Mouse (Mus musculus): ENCODE results near the gene Prep. TPM values are rescaled to one million over a fixed set of nuclear protein-coding genes. Genes with fewer than 3 reads are reported as not detected.

The Prep gene
- polyA plus RNA-seq, 1 experiment from 2014 or later: 41.1 TPM

DNA sequence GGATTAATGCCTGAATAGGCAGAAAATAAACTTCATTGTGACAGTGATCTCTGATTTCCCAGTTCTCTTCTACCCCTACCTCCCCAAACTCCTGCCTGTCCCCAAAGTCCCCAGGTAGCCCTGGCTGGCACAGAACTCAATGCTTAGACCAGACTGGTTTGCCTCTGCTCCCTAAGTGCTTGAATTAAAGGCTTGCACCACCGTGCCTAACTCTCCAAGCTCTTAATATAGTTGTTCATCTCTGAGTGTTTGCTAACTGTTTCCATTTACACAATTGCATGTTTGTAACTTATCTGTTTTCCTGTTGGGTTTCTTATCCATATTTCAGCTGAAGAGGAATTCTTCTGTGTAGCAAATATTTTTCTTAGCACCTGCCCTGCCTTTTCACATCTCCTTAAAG lies 6.2 kb upstream of the Prep start:
- H3K27me3 ChIP-seq (ENCODE audit: low read depth, poor library complexity, severe bottlenecking): no peaks in the 10 kb centered on the region
- no peak overlapping the region for H3K27ac ChIP-seq
- H3K4me1 ChIP-seq: no peaks in the 10 kb centered on the region
- DNase-seq (ENCODE audit: low spot score): no peak
- no peaks in the 10 kb centered on the region for H3K36me3 ChIP-seq
- 83% methylated on average over 1 of the region's 1 CpGs for WGBS
- no peak overlapping the region for H3K4me3 ChIP-seq
- H3K9me3 ChIP-seq (replicated peaks): no peaks in the 10 kb centered on the region

DNA sequence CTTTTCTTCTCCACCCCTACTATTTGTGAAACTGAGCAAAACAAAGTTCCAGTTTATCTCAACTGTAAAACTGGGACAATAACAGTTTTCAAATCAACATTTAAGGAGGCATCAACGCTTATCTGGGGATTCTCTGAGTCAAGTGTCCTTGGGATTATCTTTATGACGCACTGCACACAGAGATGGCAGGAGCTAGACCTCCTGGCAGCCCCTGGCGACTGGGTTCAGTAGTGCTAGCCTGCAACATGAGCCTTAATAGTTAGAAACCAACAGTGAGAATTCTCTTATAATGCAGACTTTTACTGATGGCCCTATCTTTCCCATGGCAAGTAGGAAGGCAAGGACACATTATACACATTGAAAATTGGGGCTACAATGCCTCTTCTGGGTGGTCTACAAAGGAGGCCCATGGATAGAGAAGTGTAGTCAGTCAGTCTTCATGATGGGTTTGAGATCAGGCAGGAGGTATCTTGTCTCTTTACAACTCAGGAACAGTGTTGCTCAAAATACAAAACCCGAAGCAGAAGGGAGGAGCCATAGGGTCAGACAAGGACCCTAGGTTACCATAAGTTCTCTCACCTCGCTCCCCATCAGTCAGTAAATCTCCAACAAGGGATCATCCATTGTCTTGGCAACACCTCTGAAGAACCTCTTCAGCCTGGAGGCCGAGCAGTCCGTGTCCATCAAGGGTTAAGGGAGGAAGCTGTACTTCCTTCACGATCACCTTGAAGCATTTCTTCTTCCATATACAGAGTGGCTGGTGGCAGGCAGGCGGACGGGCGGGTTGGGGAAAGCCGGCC lies 672 bp upstream of the Prep start:
- Histone ChIP-seq H3K4me3 (peak overlapping the region; percentile 99), H3K9me3 (replicated peaks) (no peaks in the 10 kb centered on the region), H3K27me3 (ENCODE audit: low read depth, poor library complexity, severe bottlenecking) (no peaks in the 10 kb centered on the region), H3K36me3 (peaks cover 3% of the 10 kb centered on the region; the same call in 1 of the 2 replicates), H3K4me1 (peaks cover 37% of the 10 kb centered on the region), H3K27ac (peak overlapping the region; percentile 97)
- no peak for DNase-seq (ENCODE audit: low spot score)
- WGBS: 14% methylated on average over 12 of the region's 12 CpGs

DNA sequence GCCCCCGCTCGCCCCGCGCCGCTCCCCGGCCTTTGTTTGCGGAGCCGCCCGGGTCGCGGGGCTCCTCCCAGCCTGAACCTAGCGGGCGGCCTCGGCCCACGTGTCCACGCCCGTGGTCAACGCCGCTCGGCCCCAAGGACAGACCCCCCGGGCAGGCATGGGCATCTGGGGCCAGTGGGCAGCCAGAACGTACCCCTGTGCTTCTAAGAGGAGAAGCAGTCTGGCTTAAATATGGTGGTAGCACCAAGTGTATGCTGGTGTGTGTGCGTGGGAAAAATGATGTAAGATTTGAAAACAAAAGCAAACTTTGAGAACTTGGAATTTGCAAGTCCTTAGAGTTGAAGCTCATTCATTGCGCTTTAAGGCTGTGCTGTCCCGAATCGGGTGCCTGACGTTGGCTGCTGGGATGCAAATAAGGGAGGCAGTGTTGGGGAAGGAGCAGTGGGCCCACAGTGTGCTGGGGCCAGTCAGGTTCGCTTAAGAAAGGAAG lies 478 bp downstream of the Prep start:
- Histone ChIP-seq H3K36me3 (peaks cover 15% of the 10 kb centered on the region), H3K9me3 (replicated peaks) (no peaks in the 10 kb centered on the region), H3K4me1 (peaks cover 37% of the 10 kb centered on the region), H3K27me3 (ENCODE audit: low read depth, poor library complexity, severe bottlenecking) (no peaks in the 10 kb centered on the region), H3K27ac (peak overlapping the region; percentile 97), H3K4me3 (peak overlapping the region; percentile 99)
- peak; percentile 76 for DNase-seq (ENCODE audit: low spot score)
- 0% methylated on average over 28 of the region's 28 CpGs for WGBS

DNA sequence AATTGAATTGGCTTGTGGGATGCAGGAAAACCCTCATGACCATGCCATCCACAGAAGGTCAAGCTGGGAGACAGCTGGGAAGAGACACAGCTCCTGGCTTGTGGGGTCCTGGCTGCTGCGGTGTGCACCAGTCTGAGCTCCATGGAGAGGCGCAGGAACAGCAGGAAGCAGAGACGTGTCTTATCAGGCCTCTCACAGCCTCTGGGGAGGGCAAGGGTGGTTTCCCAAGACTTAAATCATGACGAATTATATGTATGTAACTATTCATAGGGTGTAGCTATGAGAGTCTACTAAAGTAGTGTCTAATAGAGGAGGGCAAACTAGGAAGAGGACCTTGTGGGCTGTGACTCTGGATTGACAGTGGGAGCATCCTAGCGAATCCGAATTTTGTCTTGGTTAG lies 2.6 kb downstream of the Prep start:
- WGBS: 88% methylated on average over 6 of the region's 6 CpGs
- Histone ChIP-seq H3K27ac (no peak overlapping the region), H3K9me3 (replicated peaks) (no peaks in the 10 kb centered on the region), H3K4me1 (peaks cover 50% of the 10 kb centered on the region), H3K4me3 (no peak overlapping the region), H3K36me3 (peaks cover 36% of the 10 kb centered on the region), H3K27me3 (ENCODE audit: low read depth, poor library complexity, severe bottlenecking) (no peaks in the 10 kb centered on the region)
- DNase-seq (ENCODE audit: low spot score): no peak

DNA sequence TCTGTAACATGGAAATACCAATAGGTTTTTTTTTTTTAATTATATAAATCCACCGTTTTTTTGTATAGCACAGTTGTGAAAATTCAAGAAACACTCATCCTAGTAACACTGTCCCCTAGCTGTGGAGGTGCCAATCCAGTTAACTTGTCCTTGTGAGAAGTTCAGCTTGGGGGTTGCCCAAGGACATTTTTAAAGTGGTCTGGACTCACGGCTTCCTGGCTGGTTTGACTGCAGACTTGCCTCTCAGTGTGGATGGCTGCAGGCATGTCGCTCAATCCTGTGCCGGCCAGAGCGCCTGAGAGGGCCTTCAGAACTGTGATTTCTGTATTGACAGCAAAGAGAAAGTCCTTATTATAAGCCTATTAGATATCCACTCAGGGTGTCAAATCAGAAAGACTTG lies 3.4 kb downstream of the Prep start:
- no peak for DNase-seq (ENCODE audit: low spot score)
- H3K4me3 ChIP-seq: no peak overlapping the region
- H3K36me3 ChIP-seq: peaks cover 44% of the 10 kb centered on the region
- H3K4me1 ChIP-seq: peaks cover 51% of the 10 kb centered on the region
- no peaks in the 10 kb centered on the region for H3K9me3 ChIP-seq (replicated peaks)
- WGBS: 85% methylated on average over 5 of the region's 5 CpGs
- no peaks in the 10 kb centered on the region for H3K27me3 ChIP-seq (ENCODE audit: low read depth, poor library complexity, severe bottlenecking)
- H3K27ac ChIP-seq: no peak overlapping the region

DNA sequence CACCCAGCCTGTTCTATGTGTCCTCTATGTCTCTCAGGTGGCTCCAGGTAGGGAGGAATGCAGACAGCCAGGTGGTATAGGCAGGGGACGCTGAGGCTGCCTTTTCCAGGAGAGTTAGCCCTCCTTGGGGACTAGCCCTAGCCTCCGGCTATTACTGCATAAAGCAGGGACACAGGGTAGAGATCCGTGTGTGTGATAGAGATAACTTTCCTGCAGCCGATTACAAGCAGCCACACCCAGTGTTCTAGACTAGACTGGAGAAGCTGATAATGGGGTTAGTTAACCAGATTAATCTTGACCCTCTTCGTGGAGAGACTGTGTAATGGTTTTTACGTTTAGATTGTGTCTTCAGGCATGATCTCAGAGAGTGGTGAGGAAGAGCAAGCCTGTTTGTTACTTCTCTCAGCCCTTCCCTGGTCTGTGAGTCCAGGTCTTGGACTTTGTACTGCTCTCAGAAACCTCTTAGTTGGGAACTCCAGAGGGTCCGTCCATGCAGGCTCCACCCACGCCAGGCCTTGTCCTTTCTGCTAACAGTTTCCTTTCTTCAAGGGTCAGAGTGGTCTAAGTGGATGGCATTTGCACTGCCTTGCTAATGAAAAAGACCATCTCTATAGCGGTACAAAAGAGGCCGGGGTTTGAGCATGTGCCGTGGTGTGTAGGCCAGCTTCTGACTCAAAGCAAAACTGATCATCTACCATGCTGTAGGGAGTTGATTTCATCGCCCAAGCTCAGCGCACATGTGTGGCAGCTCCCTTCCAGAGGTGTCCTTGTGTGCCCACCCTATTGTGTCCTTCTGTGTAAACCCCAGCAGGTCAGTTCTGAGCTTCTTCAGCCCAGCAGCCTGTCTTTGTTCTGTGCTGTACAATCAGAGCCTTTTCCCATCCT lies 4.2 kb downstream of the Prep start:
- no peak overlapping the region for H3K27ac ChIP-seq
- peaks cover 52% of the 10 kb centered on the region for H3K36me3 ChIP-seq
- no peak for DNase-seq (ENCODE audit: low spot score)
- 87% methylated on average over 13 of the region's 13 CpGs for WGBS
- no peaks in the 10 kb centered on the region for H3K27me3 ChIP-seq (ENCODE audit: low read depth, poor library complexity, severe bottlenecking)
- H3K4me3 ChIP-seq: no peak overlapping the region
- H3K9me3 ChIP-seq (replicated peaks): no peaks in the 10 kb centered on the region
- H3K4me1 ChIP-seq: peaks cover 54% of the 10 kb centered on the region

DNA sequence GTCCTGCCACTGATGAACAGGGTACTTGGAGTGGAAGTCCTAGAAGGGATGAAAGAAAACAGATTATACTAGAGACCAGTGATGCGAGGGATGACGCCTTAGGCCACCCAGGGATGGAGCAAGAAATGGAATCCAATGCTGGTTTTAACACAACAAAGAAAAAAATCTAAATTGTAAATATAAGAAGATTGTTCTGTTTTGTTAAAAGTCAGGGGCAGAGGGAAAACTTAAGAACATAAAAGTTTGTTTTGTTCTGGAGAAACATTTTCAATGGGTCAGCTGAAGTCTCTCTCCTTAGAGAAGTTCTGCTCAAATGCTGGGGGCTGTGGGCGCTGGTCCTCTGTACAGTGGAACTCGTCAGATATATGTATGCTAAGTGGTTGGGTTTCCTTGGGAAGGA lies 5.3 kb downstream of the Prep start:
- no peaks in the 10 kb centered on the region for H3K9me3 ChIP-seq (replicated peaks)
- 91% methylated on average over 4 of the region's 4 CpGs for WGBS
- H3K4me3 ChIP-seq: no peak overlapping the region
- H3K4me1 ChIP-seq: peaks cover 51% of the 10 kb centered on the region
- no peaks in the 10 kb centered on the region for H3K27me3 ChIP-seq (ENCODE audit: low read depth, poor library complexity, severe bottlenecking)
- DNase-seq (ENCODE audit: low spot score): no peak
- no peak overlapping the region for H3K27ac ChIP-seq
- H3K36me3 ChIP-seq: peaks cover 63% of the 10 kb centered on the region

DNA sequence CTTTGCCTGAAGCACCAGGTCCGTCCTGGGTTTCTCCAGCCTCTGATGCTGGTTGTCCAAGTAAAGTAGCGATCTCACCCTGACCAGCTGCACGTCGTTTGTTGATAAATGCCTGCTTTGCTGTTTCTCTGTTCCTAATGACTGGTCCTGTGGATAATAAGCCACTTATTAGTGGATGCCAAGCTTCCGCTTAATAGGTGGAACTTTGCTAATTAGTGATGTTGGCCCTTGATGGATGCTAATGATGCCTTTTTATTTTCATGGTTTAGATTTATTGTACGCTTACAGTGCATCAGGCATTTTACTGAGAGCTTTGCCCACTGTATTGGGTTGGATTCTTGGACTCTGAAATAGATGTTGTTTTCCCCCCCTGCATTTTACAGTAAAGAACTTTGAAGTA lies 7.5 kb downstream of the Prep start:
- DNase-seq (ENCODE audit: low spot score): no peak
- H3K36me3 ChIP-seq: peaks cover 81% of the 10 kb centered on the region
- 58% methylated on average over 6 of the region's 6 CpGs for WGBS
- no peaks in the 10 kb centered on the region for H3K9me3 ChIP-seq (replicated peaks)
- no peak overlapping the region for H3K27ac ChIP-seq
- peaks cover 32% of the 10 kb centered on the region for H3K4me1 ChIP-seq
- H3K27me3 ChIP-seq (ENCODE audit: low read depth, poor library complexity, severe bottlenecking): no peaks in the 10 kb centered on the region
- no peak overlapping the region for H3K4me3 ChIP-seq

DNA sequence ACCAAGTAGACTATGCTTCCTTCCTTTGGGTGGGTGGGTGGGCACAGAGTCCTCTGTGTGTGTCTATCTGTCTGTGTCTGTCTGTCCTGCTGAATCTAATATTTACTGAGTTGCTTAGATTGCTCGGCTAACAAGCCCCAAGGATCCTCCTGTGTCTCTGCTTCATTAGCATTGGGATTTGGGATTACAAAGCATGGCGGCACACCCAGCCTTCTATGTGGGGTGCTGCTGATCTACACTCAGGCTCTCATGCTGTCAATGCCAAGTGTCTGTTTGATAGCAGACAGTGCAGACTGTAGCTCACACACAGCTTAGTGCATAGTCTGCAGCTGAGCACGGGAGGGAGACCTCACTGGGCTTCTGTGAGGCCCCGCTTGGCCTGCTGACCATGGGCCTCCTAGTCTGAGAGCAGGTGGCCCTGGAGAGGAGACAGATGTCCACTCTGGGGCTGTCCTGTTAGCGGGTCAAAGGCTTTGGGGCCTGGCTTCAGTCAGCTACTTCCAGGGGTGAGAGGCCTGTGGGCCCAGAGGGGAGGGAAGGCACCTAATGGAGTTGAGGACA lies 8.6 kb downstream of the Prep start:
- peaks cover 33% of the 10 kb centered on the region for H3K4me1 ChIP-seq

DNA sequence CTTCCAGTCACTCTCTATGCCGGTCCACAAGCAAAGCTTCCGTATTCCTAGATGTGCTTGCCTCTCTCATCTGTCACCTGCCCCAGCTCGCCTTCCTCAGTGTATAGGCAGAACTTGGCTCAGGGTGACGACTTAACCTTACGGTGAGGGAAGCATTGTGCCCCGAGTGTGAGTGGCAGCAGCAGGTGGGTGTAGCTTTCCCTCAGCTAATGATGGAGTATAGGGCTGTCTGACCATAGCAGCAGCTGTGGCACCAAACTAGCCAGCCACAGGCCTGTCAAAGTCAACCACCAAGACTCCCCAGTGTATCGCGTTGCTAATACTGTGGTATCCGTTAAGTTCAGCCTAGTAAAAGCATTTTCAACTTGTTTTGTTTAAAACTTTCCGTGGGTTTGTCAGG lies 9.6 kb downstream of the Prep start:
- H3K27ac ChIP-seq: no peak overlapping the region
- DNase-seq (ENCODE audit: low spot score): no peak
- peaks cover 95% of the 10 kb centered on the region for H3K36me3 ChIP-seq
- H3K4me3 ChIP-seq: no peak overlapping the region
- peaks cover 33% of the 10 kb centered on the region for H3K4me1 ChIP-seq
- H3K27me3 ChIP-seq (ENCODE audit: low read depth, poor library complexity, severe bottlenecking): no peaks in the 10 kb centered on the region
- no peaks in the 10 kb centered on the region for H3K9me3 ChIP-seq (replicated peaks)
- 94% methylated on average over 10 of the region's 10 CpGs for WGBS

More for the DNA sequence above, 8.6 kb downstream of the Prep start:
- Histone ChIP-seq H3K27me3 (ENCODE audit: low read depth, poor library complexity, severe bottlenecking) (no peaks in the 10 kb centered on the region), H3K4me3 (no peak overlapping the region), H3K36me3 (peaks cover 91% of the 10 kb centered on the region), H3K27ac (no peak overlapping the region), H3K9me3 (replicated peaks) (no peaks in the 10 kb centered on the region)
- no peak for DNase-seq (ENCODE audit: low spot score)
- 74% methylated on average over 5 of the region's 5 CpGs for WGBS

DNA sequence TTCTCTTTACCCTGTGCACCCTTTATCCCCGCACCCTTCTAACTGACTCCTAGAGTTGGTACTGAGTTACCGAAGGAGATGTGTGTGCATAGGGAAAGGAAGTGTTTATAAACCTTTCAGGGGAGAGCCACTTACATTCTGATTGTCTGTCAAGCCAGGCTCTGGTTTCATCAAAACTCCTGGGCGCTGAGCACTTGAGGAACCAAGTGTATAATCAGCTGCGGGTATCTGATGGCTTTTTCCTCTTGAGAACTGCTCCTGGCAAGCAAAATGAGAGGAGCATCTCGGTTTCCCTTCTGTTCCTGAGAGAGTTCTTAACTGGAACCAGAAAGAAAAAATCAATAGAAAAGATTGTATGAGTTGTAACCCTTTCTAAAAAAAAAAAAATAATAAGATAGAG lies 10.3 kb downstream of the Prep start:
- Histone ChIP-seq H3K4me3 (no peak overlapping the region), H3K36me3 (peaks cover 89% of the 10 kb centered on the region), H3K27me3 (ENCODE audit: low read depth, poor library complexity, severe bottlenecking) (no peaks in the 10 kb centered on the region), H3K9me3 (replicated peaks) (no peaks in the 10 kb centered on the region), H3K4me1 (peaks cover 39% of the 10 kb centered on the region), H3K27ac (no peak overlapping the region)
- DNase-seq (ENCODE audit: low spot score): no peak
- 89% methylated on average over 5 of the region's 5 CpGs for WGBS

DNA sequence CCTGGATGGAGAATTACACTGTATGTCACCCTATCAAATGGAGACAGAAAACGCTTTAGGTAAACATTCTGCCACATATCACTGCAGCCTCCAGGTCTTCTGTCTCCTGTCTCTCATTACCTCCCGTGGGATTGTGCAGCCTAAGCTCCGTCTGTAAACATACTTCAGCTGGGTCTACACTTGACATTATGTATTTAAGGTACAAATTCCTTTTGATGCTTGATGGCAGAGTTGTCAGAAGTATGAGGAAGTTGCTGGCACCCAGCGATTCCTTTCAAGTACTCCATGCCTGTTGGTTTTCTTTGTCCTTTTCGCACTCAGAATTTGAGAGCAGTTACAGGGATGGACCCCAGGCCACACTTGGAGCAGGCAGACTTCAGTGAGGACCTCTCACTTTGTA lies 12.8 kb downstream of the Prep start:
- Histone ChIP-seq H3K9me3 (replicated peaks) (no peaks in the 10 kb centered on the region), H3K4me1 (peaks cover 45% of the 10 kb centered on the region), H3K27me3 (ENCODE audit: low read depth, poor library complexity, severe bottlenecking) (no peaks in the 10 kb centered on the region), H3K4me3 (no peak overlapping the region), H3K36me3 (peaks cover 65% of the 10 kb centered on the region), H3K27ac (no peak overlapping the region)
- DNase-seq (ENCODE audit: low spot score): no peak
- 88% methylated on average over 5 of the region's 5 CpGs for WGBS

DNA sequence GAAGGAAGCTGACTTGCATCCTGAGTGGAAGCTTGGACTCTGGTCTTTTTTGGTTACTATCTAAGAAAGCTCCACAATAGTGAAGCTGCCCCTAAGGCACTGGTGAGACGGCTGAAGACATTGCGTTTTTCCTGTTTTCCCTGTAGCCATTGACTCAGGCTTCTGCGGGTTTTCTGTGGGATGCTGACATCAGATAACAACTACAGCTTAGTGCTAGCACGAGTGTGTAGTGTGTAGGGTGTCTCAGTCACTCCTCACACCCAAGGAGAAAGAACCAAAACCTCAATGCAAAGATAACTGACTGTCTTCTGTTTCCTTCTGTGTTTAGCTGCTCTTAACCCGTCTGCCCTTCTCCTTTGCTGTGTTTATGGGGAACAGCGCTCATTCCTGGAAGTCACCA lies 13.5 kb downstream of the Prep start:
- H3K4me3 ChIP-seq: no peak overlapping the region
- H3K27me3 ChIP-seq (ENCODE audit: low read depth, poor library complexity, severe bottlenecking): no peaks in the 10 kb centered on the region
- H3K36me3 ChIP-seq: peaks cover 57% of the 10 kb centered on the region
- no peak for DNase-seq (ENCODE audit: low spot score)
- H3K9me3 ChIP-seq (replicated peaks): no peaks in the 10 kb centered on the region
- 81% methylated on average over 6 of the region's 6 CpGs for WGBS
- H3K27ac ChIP-seq: no peak overlapping the region
- H3K4me1 ChIP-seq: peaks cover 51% of the 10 kb centered on the region

Measured in limb, embryonic 10.5 days (tissue).